Comparison of ENCODE assay signal across 18 mouse cellular contexts in genomic region chr5:20684112-20684511, GRCm38 (mm10).
DNase-seq lines count a peak whose midpoint lies in the region; ATAC-seq and TF ChIP-seq lines count a peak whose summit lies in the region.
"Had no signal": no experiment of that assay in that cellular context is flagged by ENCODE, and none has a peak within 500 bp of the region (broad histone marks: within the 10 kb centered on the region; RNA-seq: fewer than 3 reads in every experiment).

No protein-coding gene starts in this region.

- no peak overlapping the region for H3K4me2 ChIP-seq in intestine, embryonic 15.5 days (replicated peaks)
- H3K4me2 ChIP-seq: embryonic facial prominence, embryonic 12.5 days; forebrain, embryonic 13.5 days had no signal

- no peaks in the 10 kb centered on the region for H3K4me1 ChIP-seq in intestine, embryonic 15.5 days (replicated peaks)
- H3K4me1 ChIP-seq: embryonic facial prominence, embryonic 12.5 days; forebrain, embryonic 13.5 days had no signal

- intact Hi-C loops in left cerebral cortex, adult 2 months (cut with DNase I): loop anchor here (5.0 kb wide), 1 partner anchor 117 kb away; no protein-coding TSS in a partner anchor
- intact Hi-C loops in left cerebral cortex, postnatal 36 days (cut with DNase I): no loop called here

- no peak for TF ChIP-seq CTCF in left cerebral cortex, adult 2 months (IDR thresholded peaks at IDR 0.05)

- no peaks in the 10 kb centered on the region for H3K36me3 ChIP-seq in intestine, embryonic 15.5 days
- H3K36me3 ChIP-seq: embryonic facial prominence, embryonic 10.5 days; embryonic facial prominence, embryonic 12.5 days had no signal

- DNase-seq in frontal cortex, postnatal 14 days (ENCODE audit: low spot score in 2 of 2): no peak
- DNase-seq in left cerebral cortex, adult 2 months (ENCODE audit: extremely low spot score in 1 of 2, low spot score in 2 of 2): no peak
- DNase-seq in left cerebral cortex, postnatal 36 days (ENCODE audit: low spot score in 2 of 2): no peak
- peak; percentile 45 for DNase-seq in telencephalon, adult 2 months (ENCODE audit: low read depth, low spot score)
- DNase-seq: adrenal gland, adult 2 months; adrenal gland, postnatal 10 days; adrenal gland, postnatal 25 days; cerebellum, adult 11-12 months; cerebellum, adult 2 months; cerebellum, adult 9-10 months; cerebellum, postnatal 10 days; cerebellum, postnatal 25 days had no signal

- H3K9me3 ChIP-seq in intestine, embryonic 15.5 days: no peaks in the 10 kb centered on the region
- H3K9me3 ChIP-seq: embryonic facial prominence, embryonic 10.5 days; embryonic facial prominence, embryonic 12.5 days; forebrain, embryonic 13.5 days had no signal

- peak; percentile 64 for ATAC-seq in frontal cortex, adult (ENCODE audit: low TSS enrichment)
- no peak for ATAC-seq in intestine, embryonic 15.5 days
- ATAC-seq: forebrain, embryonic 13.5 days; forebrain, embryonic 16.5 days had no signal

- 57% methylated on average over 6 of the region's 6 CpGs for WGBS in intestine, embryonic 15.5 days

- H3K27me3 ChIP-seq in intestine, embryonic 15.5 days (replicated peaks): no peaks in the 10 kb centered on the region
- H3K27me3 ChIP-seq: embryonic facial prominence, embryonic 12.5 days; forebrain, embryonic 13.5 days had no signal

- H3K27ac ChIP-seq in left cerebral cortex, adult 2 months: peak overlapping the region; percentile 76
- H3K27ac ChIP-seq in intestine, embryonic 15.5 days: no peak overlapping the region
- H3K27ac ChIP-seq: embryonic facial prominence, embryonic 10.5 days; embryonic facial prominence, embryonic 12.5 days; forebrain, embryonic 13.5 days had no signal

- no peak overlapping the region for H3K4me3 ChIP-seq in left cerebral cortex, adult 2 months
- no peak overlapping the region for H3K4me3 ChIP-seq in intestine, embryonic 15.5 days (replicated peaks)
- H3K4me3 ChIP-seq: embryonic facial prominence, embryonic 10.5 days; embryonic facial prominence, embryonic 12.5 days; forebrain, embryonic 13.5 days had no signal

- H3K9ac ChIP-seq in intestine, embryonic 15.5 days: no peak overlapping the region
- H3K9ac ChIP-seq: embryonic facial prominence, embryonic 12.5 days; forebrain, embryonic 13.5 days had no signal
